Mouse (Mus musculus) urinary bladder, postnatal 25 days (tissue): ENCODE data around the gene Fam117b.
A peak's percentile ranks its signal among the peaks of the same experiment; 100 is the strongest.

ENCODE experiments used
- DNase-seq: peaks from one replicate; pipeline ENCODE4 v3.0.0; 2022; ENCODE audit warnings: low spot score

Gene Fam117b

GRCm38 (mm10) chr1:59912413-59913157, at the start of gene Fam117b:
TSS of gene Fam117b (plus strand) at chr1:59913006.
- DNase-seq: peak; percentile 94

- DNase-seq: no peak
Observed at GRCm38 (mm10) chr1:59868041-59868440, 44.8 kb upstream of the Fam117b start.

- no peak for DNase-seq
Observed at GRCm38 (mm10) chr1:59874023-59874422, 38.8 kb upstream of the Fam117b start.

GRCm38 (mm10) chr1:59878098-59878497, 34.7 kb upstream of the Fam117b start:
- no peak for DNase-seq

- peak; percentile 81 for DNase-seq
Observed at GRCm38 (mm10) chr1:59883349-59884134, 29.3 kb upstream of the Fam117b start.

GRCm38 (mm10) chr1:59886899-59887298, 25.9 kb upstream of the Fam117b start:
- DNase-seq: no peak

GRCm38 (mm10) chr1:59888018-59888417, 24.8 kb upstream of the Fam117b start:
- no peak for DNase-seq

GRCm38 (mm10) chr1:59891185-59891584, 21.6 kb upstream of the Fam117b start:
- DNase-seq: no peak

- DNase-seq: no peak
Observed at GRCm38 (mm10) chr1:59892777-59893176, 20.0 kb upstream of the Fam117b start.

- no peak for DNase-seq
Observed at GRCm38 (mm10) chr1:59894025-59894424, 18.8 kb upstream of the Fam117b start.

- DNase-seq: peak; percentile 17
Observed at GRCm38 (mm10) chr1:59895456-59895855, 17.4 kb upstream of the Fam117b start.

- no peak for DNase-seq
Observed at GRCm38 (mm10) chr1:59897147-59897798, 15.5 kb upstream of the Fam117b start.

- DNase-seq: no peak
Observed at GRCm38 (mm10) chr1:59899679-59900078, 13.1 kb upstream of the Fam117b start.

- no peak for DNase-seq
Observed at GRCm38 (mm10) chr1:59901082-59901876, 11.5 kb upstream of the Fam117b start.

- DNase-seq: no peak
Observed at GRCm38 (mm10) chr1:59902634-59903033, 10.2 kb upstream of the Fam117b start.

GRCm38 (mm10) chr1:59904630-59905295, 8.0 kb upstream of the Fam117b start:
- no peak for DNase-seq

- no peak for DNase-seq
Observed at GRCm38 (mm10) chr1:59905916-59906315, 6.9 kb upstream of the Fam117b start.

GRCm38 (mm10) chr1:59906819-59907521, 5.8 kb upstream of the Fam117b start:
- DNase-seq: no peak

- DNase-seq: no peak
Observed at GRCm38 (mm10) chr1:59907700-59908099, 5.1 kb upstream of the Fam117b start.

GRCm38 (mm10) chr1:59910941-59911340, 1.9 kb upstream of the Fam117b start:
- no peak for DNase-seq
